Mouse (Mus musculus): ENCODE results near the gene Heg1.

DNA sequence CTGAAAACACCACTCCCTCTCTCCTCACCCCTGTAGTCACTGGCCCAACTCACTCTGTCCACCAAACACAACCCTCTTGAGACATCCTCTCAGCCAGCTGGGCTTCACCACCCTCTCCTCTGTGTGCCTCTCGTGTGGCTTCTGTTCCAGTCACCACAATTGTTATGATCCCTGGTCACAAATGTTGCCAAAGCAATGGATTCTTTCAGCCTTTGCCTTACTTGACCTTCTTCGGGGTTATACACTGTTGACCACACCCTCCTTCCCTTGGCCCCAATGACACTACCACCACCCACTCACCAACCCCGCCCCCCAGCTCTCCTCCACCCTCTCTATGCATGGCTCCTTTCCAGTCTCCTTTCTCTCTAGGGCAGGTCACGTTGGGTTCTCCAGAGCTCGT, 6.3 kb upstream of the Heg1 start:
- TF ChIP-seq CTCF (IDR thresholded peaks at IDR 0.05; ENCODE audit: low read depth) (no peak), EP300 (optimal IDR thresholded peaks at IDR 0.05) (no peak)

Measured in stomach, postnatal 0 days (tissue).